Mouse (Mus musculus) forebrain, embryonic 15.5 days (tissue): ENCODE measurements at regions not wholly inside any gene's neighbourhood (a gene's known extent, or its start where the extent isn't known, plus 50 kb on each side); places are given as distances from the start of the nearest gene placed in this dataset.

Experiments used
- ATAC-seq: fragments of 200-750 bp; cut with Nextera tagmentation; replicated peaks from 2 replicates; pipeline ENCODE4 v1.8.0; 2017; ENCODE audit warnings: mild to moderate bottlenecking, moderate TSS enrichment, moderate library complexity
- H3K27ac ChIP-seq: fragments of 300-500 bp; sonication (generic); replicated peaks from 2 replicates; pipeline ENCODE4 v1.5.1; 2015; ENCODE audit warnings: mild to moderate bottlenecking, inconsistent platforms
- H3K27me3 ChIP-seq: fragments of 300-500 bp; sonication (generic); 2 replicates; pipeline ENCODE4 v1.6.1; 2015; ENCODE audit warnings: inconsistent platforms
- H3K36me3 ChIP-seq: fragments of 300-500 bp; sonication (generic); 2 replicates; pipeline ENCODE4 v1.6.1; 2015; ENCODE audit warnings: mild to moderate bottlenecking, inconsistent platforms
- H3K4me1 ChIP-seq: fragments of 300-500 bp; sonication (generic); 2 replicates; pipeline ENCODE4 v1.6.1; 2015; ENCODE audit warnings: inconsistent platforms
- H3K4me2 ChIP-seq: fragments of 300-500 bp; sonication (generic); replicated peaks from 2 replicates; pipeline ENCODE4 v1.6.1; 2015; ENCODE audit warnings: mild to moderate bottlenecking, inconsistent platforms
- H3K4me3 ChIP-seq: fragments of 300-500 bp; sonication (generic); 2 replicates; pipeline ENCODE4 v1.5.1; 2015; ENCODE audit warnings: mild to moderate bottlenecking, inconsistent platforms
- H3K9ac ChIP-seq: fragments of 300-500 bp; sonication (generic); replicated peaks from 2 replicates; pipeline ENCODE4 v1.6.1; 2015; ENCODE audit warnings: mild to moderate bottlenecking, inconsistent platforms
- H3K9me3 ChIP-seq: fragments of 300-500 bp; sonication (generic); 2 replicates; pipeline ENCODE4 v1.6.1; 2016; ENCODE audit warnings: inconsistent platforms
- WGBS: fragments of 180-500 bp; shearing (Covaris S2); methylation state at CpG from one replicate; pipeline ENCODE4 v1.1.7; 2015; ENCODE audit warnings: mixed read lengths; 5-methylcytosine and 5-hydroxymethylcytosine counted together

DNA sequence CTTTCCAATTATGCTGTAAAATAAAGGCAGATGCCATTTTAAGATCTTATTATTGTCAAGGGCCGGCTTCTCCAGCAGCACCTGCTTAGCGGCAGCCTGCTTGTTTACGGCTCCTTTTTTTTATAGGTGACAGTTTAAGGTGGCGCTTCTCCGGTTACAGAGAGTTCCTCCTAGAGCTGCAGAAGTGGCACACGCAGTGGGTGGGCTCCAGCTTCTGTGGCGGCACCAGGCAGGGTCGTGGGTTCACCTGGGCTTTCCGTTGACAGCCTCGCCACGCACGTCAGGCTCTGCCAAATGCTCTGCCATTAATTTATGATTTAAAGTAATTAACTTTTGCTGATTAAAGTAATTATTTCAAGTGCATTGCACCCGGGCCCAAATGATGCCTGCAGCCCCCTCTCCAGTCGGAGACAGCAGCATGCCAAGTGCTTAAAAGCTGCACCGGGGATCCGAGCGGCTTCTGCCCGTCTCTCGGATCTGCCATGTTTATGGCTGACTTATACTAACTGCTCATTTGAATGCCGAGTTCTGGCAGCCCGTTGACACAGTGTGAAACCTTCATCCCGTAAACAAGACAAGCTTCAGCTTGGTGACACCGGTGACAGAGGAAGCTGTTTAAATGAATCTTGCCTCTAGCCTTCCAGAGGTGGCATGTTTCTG is 291.8 kb upstream of the Mki67 start:
- peak overlapping the region; percentile 30 for H3K4me2 ChIP-seq

DNA sequence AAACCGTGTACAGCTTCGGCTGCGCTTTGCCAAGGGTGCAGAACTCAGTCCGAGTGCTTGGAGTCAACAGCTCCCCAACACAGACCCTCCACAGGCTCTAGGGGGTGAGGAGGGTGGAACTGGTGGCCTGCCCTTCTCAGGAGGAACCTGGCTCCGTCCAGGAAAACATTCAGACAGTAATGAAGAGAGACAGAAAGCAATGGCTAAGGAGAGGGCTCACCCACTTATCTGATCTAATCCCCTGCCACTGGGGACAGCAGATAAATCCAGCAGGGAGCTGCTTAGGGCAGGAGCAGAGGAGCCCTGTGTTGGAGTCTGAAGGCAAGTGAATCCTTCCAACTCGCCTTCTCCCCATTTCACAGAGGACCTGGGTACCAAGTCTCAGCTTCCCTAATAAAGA is 292.3 kb upstream of the Mki67 start:
- Histone ChIP-seq H3K27me3 (peaks cover 4% of the 10 kb centered on the region; the same call in 1 of the 2 replicates), H3K27ac (no peak overlapping the region), H3K36me3 (no peaks in the 10 kb centered on the region), H3K4me2 (peak overlapping the region; percentile 30; the same call in 1 of the 2 replicates), H3K9ac (no peak overlapping the region), H3K4me3 (no peak overlapping the region), H3K9me3 (no peaks in the 10 kb centered on the region), H3K4me1 (peaks cover 20% of the 10 kb centered on the region)
- ATAC-seq, result 0 out of 2 replicates have a peak, but pooled peaks have one; percentile 38
- WGBS, result 42% methylated on average over 6 of the region's 6 CpGs

More for the DNA sequence above, 291.8 kb upstream of the Mki67 start:
- Histone ChIP-seq H3K4me1 (peaks cover 20% of the 10 kb centered on the region), H3K27ac (no peak overlapping the region), H3K9ac (no peak overlapping the region), H3K9me3 (no peaks in the 10 kb centered on the region), H3K4me3 (peak overlapping the region; percentile 7; the same call in 1 of the 2 replicates), H3K27me3 (peaks cover 4% of the 10 kb centered on the region; the same call in 1 of the 2 replicates), H3K36me3 (no peaks in the 10 kb centered on the region)
- WGBS, result 16% methylated on average over 23 of the region's 23 CpGs
- peak; percentile 48; the same call in 1 of the 2 replicates for ATAC-seq

DNA sequence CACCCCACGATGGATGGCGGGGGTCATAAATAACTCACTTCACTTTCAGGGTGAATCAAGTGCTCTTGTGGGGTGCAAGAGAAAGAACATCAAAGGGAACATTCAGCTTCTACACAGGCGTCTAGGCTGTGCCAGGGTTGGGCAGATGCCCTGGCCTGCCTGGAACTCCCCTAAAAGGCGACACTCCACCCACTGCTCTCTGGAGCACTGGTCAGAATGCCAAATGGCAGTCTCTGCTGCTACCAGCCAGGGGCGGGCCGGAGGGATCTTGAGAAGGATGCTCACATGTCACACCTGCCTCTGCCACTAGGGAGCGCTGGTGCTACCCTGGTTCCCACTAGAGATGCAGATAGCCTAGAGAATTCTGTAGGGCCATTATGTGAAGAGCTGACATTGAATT is 293.9 kb upstream of the Mki67 start:
- H3K9ac ChIP-seq, result no peak overlapping the region
- H3K27me3 ChIP-seq, result peaks cover 4% of the 10 kb centered on the region; the same call in 1 of the 2 replicates
- WGBS, result 59% methylated on average over 7 of the region's 7 CpGs
- H3K4me3 ChIP-seq, result no peak overlapping the region
- ATAC-seq, result 0 out of 2 replicates have a peak, but pooled peaks have one; percentile 19
- no peak overlapping the region for H3K4me2 ChIP-seq
- no peaks in the 10 kb centered on the region for H3K9me3 ChIP-seq
- no peaks in the 10 kb centered on the region for H3K36me3 ChIP-seq
- no peak overlapping the region for H3K27ac ChIP-seq
- peaks cover 20% of the 10 kb centered on the region for H3K4me1 ChIP-seq

DNA sequence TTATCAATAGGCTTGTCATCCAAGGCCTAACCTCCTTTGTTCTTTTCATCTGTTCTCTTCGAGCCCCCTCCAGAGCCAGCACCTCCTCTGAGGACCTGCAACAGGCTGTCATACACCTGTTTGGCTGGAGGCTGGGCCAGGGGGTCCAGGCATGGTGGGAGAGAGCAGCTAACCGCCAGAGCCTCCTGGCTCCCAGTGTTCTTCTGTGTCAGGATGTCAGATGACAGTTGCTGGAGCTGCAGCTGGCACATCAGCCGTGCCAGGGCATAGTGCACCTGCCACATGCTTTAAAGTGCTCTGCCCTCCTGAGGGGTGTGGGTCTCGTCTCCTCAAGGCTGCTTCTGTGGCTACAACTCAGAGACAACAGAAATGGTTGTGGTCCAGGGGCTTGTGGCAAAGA is 298.5 kb upstream of the Mki67 start:
- H3K9me3 ChIP-seq, result no peaks in the 10 kb centered on the region
- WGBS, result 61% methylated on average over 4 of the region's 4 CpGs
- no peak overlapping the region for H3K27ac ChIP-seq
- H3K4me1 ChIP-seq, result no peaks in the 10 kb centered on the region
- no peak for ATAC-seq
- H3K4me3 ChIP-seq, result no peak overlapping the region
- H3K4me2 ChIP-seq, result no peak overlapping the region
- no peaks in the 10 kb centered on the region for H3K27me3 ChIP-seq
- H3K9ac ChIP-seq, result no peak overlapping the region
- no peaks in the 10 kb centered on the region for H3K36me3 ChIP-seq

DNA sequence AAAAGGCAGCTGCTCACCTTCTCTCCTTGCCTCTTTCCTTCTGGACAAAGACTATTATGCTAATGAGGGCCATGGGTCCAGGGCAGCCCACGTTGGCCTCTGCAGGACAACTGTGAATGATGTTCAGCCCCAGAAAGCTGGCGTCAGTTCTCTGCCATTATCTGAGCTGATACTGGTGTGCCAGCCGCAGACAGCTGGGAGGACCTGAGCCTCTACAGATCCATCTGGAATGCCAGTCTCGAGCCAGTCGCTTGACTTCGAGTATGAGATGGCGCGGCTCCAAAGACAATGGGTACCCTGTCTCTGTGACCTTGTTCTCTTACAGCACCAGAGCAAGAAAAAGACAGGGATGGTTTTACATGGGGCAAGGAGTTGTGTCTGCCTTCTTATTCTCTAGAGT is 300.8 kb upstream of the Mki67 start:
- ATAC-seq, result no peak
- no peak overlapping the region for H3K27ac ChIP-seq
- H3K4me1 ChIP-seq, result no peaks in the 10 kb centered on the region
- no peaks in the 10 kb centered on the region for H3K27me3 ChIP-seq
- no peak overlapping the region for H3K4me2 ChIP-seq
- no peaks in the 10 kb centered on the region for H3K9me3 ChIP-seq
- no peak overlapping the region for H3K4me3 ChIP-seq
- no peaks in the 10 kb centered on the region for H3K36me3 ChIP-seq
- WGBS, result 71% methylated on average over 8 of the region's 8 CpGs
- H3K9ac ChIP-seq, result no peak overlapping the region

DNA sequence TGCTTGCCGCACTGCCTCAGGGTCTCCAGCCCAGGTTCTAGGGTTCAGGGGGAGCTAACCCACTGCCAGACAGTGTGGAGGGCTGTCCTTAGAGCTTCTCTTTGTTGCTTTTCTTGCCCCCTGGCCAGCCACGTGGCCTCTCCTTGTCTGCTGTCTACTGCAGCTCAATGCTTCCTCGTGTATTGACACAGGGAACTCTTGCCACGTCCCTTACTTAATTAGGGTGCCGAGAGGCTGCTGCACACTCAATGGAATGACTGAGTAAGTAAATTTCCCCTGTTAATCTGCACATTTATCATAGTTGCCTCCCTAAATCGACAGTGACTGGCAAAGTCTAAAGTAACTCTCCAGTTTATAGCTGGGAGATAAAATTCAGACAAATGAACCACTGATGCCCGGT is 304.4 kb upstream of the Mki67 start:
- 59% methylated on average over 7 of the region's 7 CpGs for WGBS

DNA sequence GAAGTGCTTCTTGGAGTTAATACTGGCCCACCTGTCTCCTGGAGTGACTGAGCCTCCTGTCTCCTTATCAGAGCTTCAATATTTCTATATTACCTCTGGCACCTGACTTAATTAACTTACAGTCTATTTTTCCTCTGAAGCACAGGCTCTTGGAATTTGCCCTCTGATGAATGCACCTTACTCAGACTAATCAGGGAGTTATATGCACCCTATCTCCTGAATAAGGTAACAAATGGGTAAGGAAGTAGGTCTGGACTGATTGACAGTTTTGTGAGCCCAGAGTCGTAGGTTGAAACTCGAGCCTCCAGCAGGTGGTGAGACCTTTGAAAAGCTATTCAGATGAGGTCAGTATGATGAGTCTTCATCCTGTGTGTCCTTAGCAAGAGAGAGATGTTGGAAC is 304.9 kb upstream of the Mki67 start:
- Histone ChIP-seq H3K27me3 (no peaks in the 10 kb centered on the region; the same call in 1 of the 2 replicates), H3K9me3 (no peaks in the 10 kb centered on the region), H3K4me1 (no peaks in the 10 kb centered on the region; the same call in 1 of the 2 replicates), H3K9ac (no peak overlapping the region), H3K27ac (no peak overlapping the region), H3K4me3 (no peak overlapping the region), H3K36me3 (no peaks in the 10 kb centered on the region), H3K4me2 (no peak overlapping the region)
- WGBS, result 60% methylated on average over 2 of the region's 2 CpGs
- ATAC-seq, result no peak

More for the DNA sequence above, 304.4 kb upstream of the Mki67 start:
- no peaks in the 10 kb centered on the region for H3K9me3 ChIP-seq
- no peak overlapping the region for H3K4me3 ChIP-seq
- H3K27me3 ChIP-seq, result no peaks in the 10 kb centered on the region; the same call in 1 of the 2 replicates
- ATAC-seq, result no peak
- no peaks in the 10 kb centered on the region for H3K36me3 ChIP-seq
- H3K27ac ChIP-seq, result no peak overlapping the region
- H3K4me2 ChIP-seq, result no peak overlapping the region
- no peaks in the 10 kb centered on the region for H3K4me1 ChIP-seq
- H3K9ac ChIP-seq, result no peak overlapping the region

DNA sequence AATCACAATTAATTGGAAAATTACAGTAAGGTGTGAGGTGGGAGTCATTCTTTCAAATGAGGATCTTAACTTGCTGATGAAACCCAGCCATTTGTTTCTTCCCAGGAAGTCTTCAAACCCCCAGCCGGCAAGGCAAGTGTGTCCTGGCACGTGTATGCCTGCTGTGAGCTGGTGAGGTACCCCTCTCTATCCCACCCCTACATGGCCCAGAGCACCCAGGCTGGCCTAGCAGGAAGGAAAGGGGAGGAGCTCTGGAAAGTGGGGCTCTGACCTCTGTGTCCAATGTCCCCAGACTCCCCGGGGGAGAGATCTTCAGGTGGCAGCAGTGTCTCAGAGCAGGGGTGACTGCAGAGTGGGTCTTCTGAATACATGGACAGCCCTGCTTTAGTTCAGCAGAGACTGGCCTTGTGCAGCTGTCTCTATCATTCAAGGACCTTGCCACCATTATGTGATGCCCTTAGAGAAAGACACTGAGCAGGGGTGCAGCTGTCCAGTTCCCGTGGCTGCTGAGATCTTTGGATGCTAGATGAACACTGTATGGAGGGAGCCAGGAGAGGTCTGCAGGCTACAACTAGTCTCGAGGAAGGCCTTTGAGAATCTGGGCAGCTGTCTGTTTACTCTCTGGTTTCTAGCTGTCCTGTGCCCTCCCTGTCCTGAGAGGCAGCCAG is 306.8 kb upstream of the Mki67 start:
- WGBS, result 62% methylated on average over 5 of the region's 5 CpGs
- no peak overlapping the region for H3K27ac ChIP-seq
- H3K4me1 ChIP-seq, result peaks cover 5% of the 10 kb centered on the region; the same call in 1 of the 2 replicates
- no peaks in the 10 kb centered on the region for H3K36me3 ChIP-seq
- no peaks in the 10 kb centered on the region for H3K9me3 ChIP-seq
- no peak overlapping the region for H3K4me2 ChIP-seq
- no peak overlapping the region for H3K9ac ChIP-seq
- no peaks in the 10 kb centered on the region; the same call in 1 of the 2 replicates for H3K27me3 ChIP-seq
- no peak overlapping the region for H3K4me3 ChIP-seq
- ATAC-seq, result no peak

DNA sequence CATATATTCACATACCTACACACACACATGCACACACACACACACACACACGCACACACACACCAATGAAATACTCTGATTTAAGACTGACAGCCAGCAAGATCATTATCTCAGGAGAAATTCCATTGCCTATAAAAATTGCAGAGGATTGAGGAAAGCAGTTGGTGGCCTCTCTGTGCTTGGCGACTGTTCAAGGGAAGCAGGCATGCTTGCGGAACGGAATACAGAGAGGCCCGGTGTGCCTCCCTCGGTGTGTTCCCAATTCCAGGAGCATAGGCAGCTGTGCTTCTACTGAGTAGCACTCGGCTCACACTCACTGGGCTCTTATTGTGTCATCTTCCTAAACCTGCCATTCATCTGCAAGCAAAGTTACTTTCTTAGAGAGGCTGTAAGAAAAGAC is 310.3 kb upstream of the Mki67 start:
- Histone ChIP-seq H3K9ac (no peak overlapping the region), H3K27me3 (no peaks in the 10 kb centered on the region; the same call in 1 of the 2 replicates), H3K36me3 (no peaks in the 10 kb centered on the region), H3K27ac (no peak overlapping the region), H3K4me3 (no peak overlapping the region), H3K4me1 (peaks cover 5% of the 10 kb centered on the region; the same call in 1 of the 2 replicates), H3K4me2 (no peak overlapping the region), H3K9me3 (no peaks in the 10 kb centered on the region)
- no peak for ATAC-seq
- WGBS, result 31% methylated on average over 7 of the region's 7 CpGs

DNA sequence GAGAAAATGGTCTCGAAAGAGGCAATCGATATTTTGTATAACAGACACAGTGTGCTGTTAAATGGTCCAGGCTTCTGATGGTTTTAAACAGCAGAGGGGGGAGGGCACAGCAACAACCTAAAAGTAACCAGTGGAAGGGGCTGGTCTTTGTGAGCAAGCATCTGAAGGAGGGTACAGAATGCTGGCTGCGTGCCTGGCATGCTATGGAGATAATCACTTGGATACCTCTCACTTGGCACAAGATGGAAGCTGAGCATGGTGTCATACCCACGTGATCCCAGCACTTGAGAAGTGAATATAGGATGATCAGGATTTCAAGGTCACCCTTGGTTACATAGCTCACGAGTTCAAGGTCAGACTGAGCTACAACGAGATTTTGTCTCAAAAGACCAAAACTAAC is 315.9 kb upstream of the Mki67 start:
- no peak for ATAC-seq
- Histone ChIP-seq H3K9me3 (no peaks in the 10 kb centered on the region), H3K36me3 (no peaks in the 10 kb centered on the region), H3K4me2 (no peak overlapping the region), H3K27ac (no peak overlapping the region), H3K4me1 (peaks cover 2% of the 10 kb centered on the region; the same call in 1 of the 2 replicates), H3K27me3 (no peaks in the 10 kb centered on the region), H3K9ac (no peak overlapping the region), H3K4me3 (no peak overlapping the region)
- 69% methylated on average over 6 of the region's 6 CpGs for WGBS

DNA sequence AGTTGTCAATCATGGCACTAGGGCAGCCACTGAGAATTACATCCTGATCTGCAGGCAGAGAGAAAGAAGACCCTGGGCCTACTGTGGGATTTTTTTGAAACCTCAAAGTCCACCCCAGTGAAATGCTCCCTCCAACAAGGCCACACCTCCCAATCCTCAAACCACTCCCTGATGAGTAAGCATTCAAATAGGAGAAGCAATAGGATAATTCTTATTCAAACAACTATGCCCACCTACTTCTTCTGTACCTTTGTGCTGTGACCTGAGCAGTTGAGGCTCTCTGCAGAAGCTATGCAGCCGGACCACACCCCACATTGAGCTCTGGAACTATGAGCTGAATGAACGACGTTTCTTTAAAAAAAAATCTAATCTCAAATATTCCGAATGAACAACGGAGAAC is 317.4 kb upstream of the Mki67 start:
- no peak overlapping the region for H3K4me2 ChIP-seq
- H3K4me3 ChIP-seq, result no peak overlapping the region
- H3K27me3 ChIP-seq, result no peaks in the 10 kb centered on the region
- no peaks in the 10 kb centered on the region for H3K36me3 ChIP-seq
- H3K9me3 ChIP-seq, result no peaks in the 10 kb centered on the region
- no peak for ATAC-seq
- no peak overlapping the region for H3K9ac ChIP-seq
- no peak overlapping the region for H3K27ac ChIP-seq
- peaks cover 2% of the 10 kb centered on the region; the same call in 1 of the 2 replicates for H3K4me1 ChIP-seq
- WGBS, result 89% methylated on average over 5 of the region's 5 CpGs

DNA sequence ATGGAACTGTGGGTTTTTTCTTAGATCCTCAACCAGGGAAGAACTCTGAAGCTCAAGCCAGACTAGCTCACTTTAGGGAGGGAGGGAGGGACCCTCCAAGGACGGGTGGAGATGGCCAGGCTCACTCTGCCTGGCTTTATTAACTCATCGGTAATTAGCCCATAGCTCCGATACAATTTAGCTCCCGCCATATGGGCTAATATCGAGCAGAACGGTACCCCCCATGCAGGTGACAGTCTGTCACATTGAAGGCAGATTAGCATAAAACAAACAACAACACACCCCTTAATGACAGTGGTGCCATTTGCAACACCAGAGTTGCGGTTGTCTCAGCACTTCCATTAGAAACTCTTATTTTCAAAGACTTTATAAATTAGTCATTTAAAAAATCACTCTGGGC is 319.6 kb upstream of the Mki67 start:
- WGBS, result 50% methylated on average over 7 of the region's 7 CpGs
- Histone ChIP-seq H3K27me3 (no peaks in the 10 kb centered on the region), H3K4me3 (no peak overlapping the region), H3K4me1 (peaks cover 2% of the 10 kb centered on the region; the same call in 1 of the 2 replicates), H3K9ac (no peak overlapping the region), H3K36me3 (no peaks in the 10 kb centered on the region), H3K4me2 (no peak overlapping the region), H3K27ac (no peak overlapping the region), H3K9me3 (no peaks in the 10 kb centered on the region)
- ATAC-seq, result no peak
